Mouse (Mus musculus) adrenal gland, postnatal 36 days (tissue): Measurements from ENCODE around the gene Ccdc152. TPM values are rescaled to one million over a fixed set of nuclear protein-coding genes. Genes with fewer than 3 reads are reported as not detected.

Source experiments
- total RNA-seq, 2 experiments: library from RNA; stranded (reverse); gene quantifications; 2 replicates each; pipeline ENCODE4 v1.2.3; 2021

Gene Ccdc152
- total RNA-seq, 2 experiments from 2014 or later, result not detected

Other genes starting within 250 kb of the Ccdc152 start
- gene Selenop, start 35.0 kb downstream of the Ccdc152 start, total RNA-seq, result 100 to 1,000 TPM; 346 to 398 TPM